Mouse (Mus musculus): Measurements from ENCODE around the gene Nppc. TPM values are rescaled to one million over a fixed set of nuclear protein-coding genes. Genes with fewer than 3 reads are reported as not detected.

Gene Nppc
- 0.29 TPM in 1 of 2 replicates, not detected in the other for polyA plus RNA-seq (2012; rRNA removed)

GRCm38 (mm10) chr1:86670279-86671038 lies at the start of gene Nppc:
TSS of gene Nppc (minus strand) at chr1:86670571.

GRCm38 (mm10) chr1:86703300-86703964 lies 33.1 kb upstream of the Nppc start, which contains the start of gene Dis3l2:
TSS of gene Dis3l2 (plus strand) at chr1:86703808.

Other genes starting within 250 kb of the Nppc start
- 2.6 and 4.0 TPM in 2 replicates for gene Nmur1, start 244.3 kb downstream of the Nppc start, polyA plus RNA-seq (2012; rRNA removed)
- gene Tex44, start 244.2 kb downstream of the Nppc start, polyA plus RNA-seq (2012; rRNA removed), result not detected in 2 replicates
- 947 and 1,019 TPM in 2 replicates for gene Ptma, start 143.8 kb downstream of the Nppc start, polyA plus RNA-seq (2012; rRNA removed)
- gene Pde6d, start 87.9 kb downstream of the Nppc start, polyA plus RNA-seq (2012; rRNA removed), result 11.8 and 12.7 TPM in 2 replicates
- 19.7 and 28.5 TPM in 2 replicates for gene Cops7b, start 87.7 kb downstream of the Nppc start, polyA plus RNA-seq (2012; rRNA removed)
- 8.3 and 8.6 TPM in 2 replicates for gene Dis3l2, start 33.2 kb upstream of the Nppc start, polyA plus RNA-seq (2012; rRNA removed)